Mouse (Mus musculus): Measurements from ENCODE around the gene Faf1.

Gene Faf1

GRCm38 (mm10) chr4:109705349-109705748 is 29.0 kb downstream of the Faf1 start:
- no peaks in the 10 kb centered on the region for H3K9me3 ChIP-seq (ENCODE audit: low read length)
- H3K36me3 ChIP-seq (ENCODE audit: insufficient read depth, low read length) = no peaks in the 10 kb centered on the region
- H3K4me3 ChIP-seq (replicated peaks; ENCODE audit: low read length) = no peak overlapping the region
- TF ChIP-seq POU5F1 (IDR thresholded peaks at IDR 0.05; ENCODE audit: borderline replicate concordance, low read length) (no peak), CTCF (conservative IDR thresholded peaks at IDR 0.05; ENCODE audit: low read length) (no peak), NANOG (IDR thresholded peaks at IDR 0.05; ENCODE audit: borderline replicate concordance, low read length) (no peak)
- H3K27me3 ChIP-seq (ENCODE audit: insufficient read depth, low read length) = no peaks in the 10 kb centered on the region
- H3K4me1 ChIP-seq (replicated peaks; ENCODE audit: low read depth, low read length) = peaks cover 16% of the 10 kb centered on the region

- H3K4me1 ChIP-seq (replicated peaks; ENCODE audit: low read depth, low read length) = 0 out of 2 replicates have a peak, but pooled peaks cover 8% of the 10 kb centered on the region
- no peaks in the 10 kb centered on the region for H3K27me3 ChIP-seq (ENCODE audit: insufficient read depth, low read length)
- H3K36me3 ChIP-seq (ENCODE audit: insufficient read depth, low read length) = peaks cover 7% of the 10 kb centered on the region
- no peak for TF ChIP-seq CTCF (conservative IDR thresholded peaks at IDR 0.05; ENCODE audit: low read length)
- TF ChIP-seq NANOG (IDR thresholded peaks at IDR 0.05; ENCODE audit: borderline replicate concordance, low read length) = no peak
- TF ChIP-seq POU5F1 (IDR thresholded peaks at IDR 0.05; ENCODE audit: borderline replicate concordance, low read length) = no peak
- H3K9me3 ChIP-seq (ENCODE audit: low read length) = no peaks in the 10 kb centered on the region
- H3K4me3 ChIP-seq (replicated peaks; ENCODE audit: low read length) = no peak overlapping the region
Observed at GRCm38 (mm10) chr4:109719281-109719680, 42.9 kb downstream of the Faf1 start.

- no peak for TF ChIP-seq POU5F1 (IDR thresholded peaks at IDR 0.05; ENCODE audit: borderline replicate concordance, low read length)
- TF ChIP-seq CTCF (conservative IDR thresholded peaks at IDR 0.05; ENCODE audit: low read length) = peak; percentile 62
- no peak for TF ChIP-seq NANOG (IDR thresholded peaks at IDR 0.05; ENCODE audit: borderline replicate concordance, low read length)
- no peaks in the 10 kb centered on the region for H3K9me3 ChIP-seq (ENCODE audit: low read length)
Observed at GRCm38 (mm10) chr4:109729281-109729680, 52.9 kb downstream of the Faf1 start.

GRCm38 (mm10) chr4:109735754-109736153 is 59.4 kb downstream of the Faf1 start:
- TF ChIP-seq NANOG (IDR thresholded peaks at IDR 0.05; ENCODE audit: borderline replicate concordance, low read length) (no peak), POU5F1 (IDR thresholded peaks at IDR 0.05; ENCODE audit: borderline replicate concordance, low read length) (no peak), CTCF (conservative IDR thresholded peaks at IDR 0.05; ENCODE audit: low read length) (no peak)
- Histone ChIP-seq H3K27me3 (ENCODE audit: insufficient read depth, low read length) (no peaks in the 10 kb centered on the region), H3K4me1 (replicated peaks; ENCODE audit: low read depth, low read length) (no peaks in the 10 kb centered on the region), H3K4me3 (replicated peaks; ENCODE audit: low read length) (no peak overlapping the region), H3K9me3 (ENCODE audit: low read length) (no peaks in the 10 kb centered on the region), H3K36me3 (ENCODE audit: insufficient read depth, low read length) (peaks cover 15% of the 10 kb centered on the region)

More at GRCm38 (mm10) chr4:109729281-109729680, 52.9 kb downstream of the Faf1 start:
- Histone ChIP-seq H3K36me3 (ENCODE audit: insufficient read depth, low read length) (peaks cover 10% of the 10 kb centered on the region; the same call in 1 of the 2 replicates), H3K4me3 (replicated peaks; ENCODE audit: low read length) (no peak overlapping the region), H3K27me3 (ENCODE audit: insufficient read depth, low read length) (no peaks in the 10 kb centered on the region), H3K4me1 (replicated peaks; ENCODE audit: low read depth, low read length) (0 out of 2 replicates have a peak, but pooled peaks cover 3% of the 10 kb centered on the region)

- H3K27me3 ChIP-seq (ENCODE audit: insufficient read depth, low read length) = no peaks in the 10 kb centered on the region
- H3K4me3 ChIP-seq (replicated peaks; ENCODE audit: low read length) = no peak overlapping the region
- no peaks in the 10 kb centered on the region for H3K4me1 ChIP-seq (replicated peaks; ENCODE audit: low read depth, low read length)
- TF ChIP-seq NANOG (IDR thresholded peaks at IDR 0.05; ENCODE audit: borderline replicate concordance, low read length) (no peak), CTCF (conservative IDR thresholded peaks at IDR 0.05; ENCODE audit: low read length) (0 out of 2 replicates have a peak, but pooled peaks have one; percentile 21), POU5F1 (IDR thresholded peaks at IDR 0.05; ENCODE audit: borderline replicate concordance, low read length) (no peak)
- no peaks in the 10 kb centered on the region for H3K9me3 ChIP-seq (ENCODE audit: low read length)
- peaks cover 8% of the 10 kb centered on the region; the same call in 1 of the 2 replicates for H3K36me3 ChIP-seq (ENCODE audit: insufficient read depth, low read length)
Observed at GRCm38 (mm10) chr4:109743984-109744383, 67.6 kb downstream of the Faf1 start.

GRCm38 (mm10) chr4:109759031-109759430 is 82.6 kb downstream of the Faf1 start:
- Histone ChIP-seq H3K36me3 (ENCODE audit: insufficient read depth, low read length) (peaks cover 12% of the 10 kb centered on the region; the same call in 1 of the 2 replicates), H3K27me3 (ENCODE audit: insufficient read depth, low read length) (no peaks in the 10 kb centered on the region), H3K4me3 (replicated peaks; ENCODE audit: low read length) (no peak overlapping the region), H3K4me1 (replicated peaks; ENCODE audit: low read depth, low read length) (peaks cover 14% of the 10 kb centered on the region), H3K9me3 (ENCODE audit: low read length) (no peaks in the 10 kb centered on the region)
- TF ChIP-seq POU5F1 (IDR thresholded peaks at IDR 0.05; ENCODE audit: borderline replicate concordance, low read length) (no peak), CTCF (conservative IDR thresholded peaks at IDR 0.05; ENCODE audit: low read length) (peak; percentile 60)

- no peak overlapping the region for H3K4me3 ChIP-seq (replicated peaks; ENCODE audit: low read length)
- no peak for TF ChIP-seq CTCF (conservative IDR thresholded peaks at IDR 0.05; ENCODE audit: low read length)
- TF ChIP-seq NANOG (IDR thresholded peaks at IDR 0.05; ENCODE audit: borderline replicate concordance, low read length) = no peak
- H3K36me3 ChIP-seq (ENCODE audit: insufficient read depth, low read length) = 0 out of 2 replicates have a peak, but pooled peaks cover 4% of the 10 kb centered on the region
- H3K27me3 ChIP-seq (ENCODE audit: insufficient read depth, low read length) = no peaks in the 10 kb centered on the region
- H3K4me1 ChIP-seq (replicated peaks; ENCODE audit: low read depth, low read length) = peaks cover 14% of the 10 kb centered on the region
- H3K9me3 ChIP-seq (ENCODE audit: low read length) = no peaks in the 10 kb centered on the region
Observed at GRCm38 (mm10) chr4:109759901-109760300, 83.5 kb downstream of the Faf1 start.

GRCm38 (mm10) chr4:109760501-109760900 is 84.1 kb downstream of the Faf1 start:
- no peaks in the 10 kb centered on the region for H3K27me3 ChIP-seq (ENCODE audit: insufficient read depth, low read length)
- H3K4me1 ChIP-seq (replicated peaks; ENCODE audit: low read depth, low read length) = peaks cover 14% of the 10 kb centered on the region
- no peak for TF ChIP-seq CTCF (conservative IDR thresholded peaks at IDR 0.05; ENCODE audit: low read length)
- no peak for TF ChIP-seq POU5F1 (IDR thresholded peaks at IDR 0.05; ENCODE audit: borderline replicate concordance, low read length)
- TF ChIP-seq NANOG (IDR thresholded peaks at IDR 0.05; ENCODE audit: borderline replicate concordance, low read length) = no peak
- no peak overlapping the region for H3K4me3 ChIP-seq (replicated peaks; ENCODE audit: low read length)
- no peaks in the 10 kb centered on the region for H3K9me3 ChIP-seq (ENCODE audit: low read length)
- 0 out of 2 replicates have a peak, but pooled peaks cover 4% of the 10 kb centered on the region for H3K36me3 ChIP-seq (ENCODE audit: insufficient read depth, low read length)
